Mouse (Mus musculus) thymus, adult 2 months (tissue): ENCODE measurements around the gene Sfswap. TPM values are rescaled to one million over a fixed set of nuclear protein-coding genes. Genes with fewer than 3 reads are reported as not detected.

Source experiments
- DNase-seq: peaks from one replicate; pipeline ENCODE4 v3.0.0; 2021
- H3K27ac ChIP-seq: fragments of 200-500 bp; 2 replicates; pipeline ENCODE4 v1.5.1; 2012; ENCODE audit warnings: low read length, control low read depth; ENCODE audit not compliant: control insufficient read depth, insufficient read depth
- H3K27me3 ChIP-seq: fragments of 200-500 bp; 2 replicates; pipeline ENCODE4 v1.6.1; 2012; ENCODE audit warnings: mild to moderate bottlenecking, low read length, moderate library complexity, mixed read lengths; ENCODE audit not compliant: control insufficient read depth, insufficient read depth
- H3K36me3 ChIP-seq: fragments of 200-500 bp; 2 replicates; pipeline ENCODE4 v1.6.1; 2012; ENCODE audit warnings: mild to moderate bottlenecking, low read length, moderate library complexity; ENCODE audit not compliant: control insufficient read depth, insufficient read depth
- H3K4me1 ChIP-seq: fragments of 200-500 bp; replicated peaks from 2 replicates; pipeline ENCODE4 v1.6.1; 2012; ENCODE audit warnings: low read length; ENCODE audit not compliant: control insufficient read depth, insufficient read depth
- H3K4me3 ChIP-seq: fragments of 200-500 bp; 2 replicates; pipeline ENCODE4 v1.5.1; 2012; ENCODE audit warnings: mild to moderate bottlenecking, low read length, control low read depth, moderate library complexity; ENCODE audit not compliant: control insufficient read depth, insufficient read depth
- CTCF ChIP-seq: fragments of 200-500 bp; IDR thresholded peaks from 2 replicates; pipeline ENCODE4 v1.5.1; 2012; ENCODE audit warnings: mild to moderate bottlenecking, control low read depth, low read length, moderate library complexity, borderline replicate concordance; ENCODE audit not compliant: control insufficient read depth, poor library complexity, insufficient read depth; ENCODE audit errors: extremely low read depth
- POLR2A ChIP-seq: fragments of 200-500 bp; IDR thresholded peaks from 2 replicates; pipeline ENCODE4 v1.6.1; 2012; ENCODE audit warnings: mild to moderate bottlenecking, low read length, control low read depth, moderate library complexity; ENCODE audit not compliant: control insufficient read depth, poor library complexity, insufficient read depth; ENCODE audit errors: extremely low read depth
- WGBS: fragments of 180-500 bp; shearing (Covaris S2); methylation state at CpG from one replicate; pipeline ENCODE4 v1.1.7; 2018; 5-methylcytosine and 5-hydroxymethylcytosine counted together
- polyA plus RNA-seq: library from polyadenylated mRNA; depleted of rRNA; stranded (reverse); fragments of >200 nt; gene quantifications from 2 replicates; pipeline ENCODE4 v1.2.3, GENCODE M21; 2012

The Sfswap gene
- polyA plus RNA-seq, 1 experiment, result 160 TPM

DNA sequence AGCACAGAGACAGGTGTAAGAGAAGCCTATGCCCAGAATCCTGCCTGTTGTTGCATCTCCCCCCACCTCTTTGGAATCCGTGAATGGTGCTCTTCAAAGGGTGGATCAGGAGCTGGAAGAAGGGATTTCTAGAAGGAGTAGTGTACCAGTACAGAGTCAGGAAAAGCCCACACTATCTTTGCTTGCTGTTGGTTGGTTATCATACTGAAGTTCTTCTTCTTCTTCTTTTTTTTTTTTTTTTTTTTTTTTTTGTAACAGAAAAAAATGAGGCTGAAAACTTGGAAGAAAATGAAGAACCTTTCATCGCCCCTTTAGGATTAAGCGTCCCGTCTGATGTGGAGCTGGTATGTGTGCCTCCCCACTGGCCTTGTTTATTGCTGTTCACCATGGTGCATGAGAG is 5.9 kb downstream of the Sfswap start:
- peaks cover 58% of the 10 kb centered on the region for H3K36me3 ChIP-seq
- DNase-seq, result no peak
- H3K4me1 ChIP-seq, result peaks cover 8% of the 10 kb centered on the region
- no peak overlapping the region for H3K4me3 ChIP-seq
- 98% methylated on average over 4 of the region's 4 CpGs for WGBS
- H3K27me3 ChIP-seq, result no peaks in the 10 kb centered on the region
- no peak overlapping the region for H3K27ac ChIP-seq
- TF ChIP-seq POLR2A (no peak), CTCF (no peak)

DNA sequence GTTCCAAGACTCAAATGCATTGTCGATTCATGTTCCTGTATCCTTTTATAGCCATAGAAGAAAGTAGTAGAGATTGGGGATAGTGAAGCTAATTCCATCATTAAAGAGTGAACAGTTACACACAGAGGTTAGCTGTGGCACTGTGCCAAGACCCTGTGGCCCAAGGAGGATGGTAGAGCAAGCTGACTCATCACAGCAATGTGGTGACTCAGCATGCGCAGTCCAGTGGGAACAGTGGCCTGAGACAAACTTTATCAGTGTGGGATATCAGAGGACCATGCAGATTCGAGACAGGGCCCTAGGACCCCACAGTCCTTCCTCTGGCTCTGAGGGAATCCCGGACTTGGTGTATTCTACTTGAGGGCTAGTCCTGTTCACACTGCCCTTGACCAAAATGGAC is 17.2 kb downstream of the Sfswap start:
- no peaks in the 10 kb centered on the region for H3K27me3 ChIP-seq
- no peak for DNase-seq
- no peak overlapping the region for H3K4me3 ChIP-seq
- 78% methylated on average over 4 of the region's 4 CpGs for WGBS
- TF ChIP-seq CTCF (no peak), POLR2A (no peak)
- H3K27ac ChIP-seq, result no peak overlapping the region
- peaks cover 67% of the 10 kb centered on the region for H3K36me3 ChIP-seq
- H3K4me1 ChIP-seq, result no peaks in the 10 kb centered on the region

DNA sequence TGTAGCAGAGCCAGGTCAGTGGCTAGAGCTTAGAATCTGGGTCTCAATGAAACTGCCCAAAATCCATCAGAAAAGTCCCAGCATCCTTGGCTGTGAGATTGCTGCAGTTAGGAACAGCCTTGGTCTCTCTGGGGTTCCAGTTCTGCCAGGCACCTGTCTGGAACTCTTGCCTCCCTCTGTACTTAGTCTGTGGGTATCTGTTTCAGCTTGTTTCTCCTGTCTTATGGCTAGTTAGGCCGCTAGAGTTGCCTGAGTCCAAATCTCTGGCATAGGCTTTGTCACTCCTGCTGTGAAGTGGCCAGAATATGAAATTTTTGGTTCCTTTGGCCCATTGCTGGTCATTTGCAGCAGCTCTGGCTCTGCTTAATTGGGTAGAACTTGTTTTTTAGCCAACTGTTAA is 17.8 kb downstream of the Sfswap start:
- Histone ChIP-seq H3K27me3 (no peaks in the 10 kb centered on the region), H3K27ac (no peak overlapping the region), H3K4me3 (no peak overlapping the region), H3K36me3 (peaks cover 60% of the 10 kb centered on the region), H3K4me1 (no peaks in the 10 kb centered on the region)
- no peak for DNase-seq
- TF ChIP-seq CTCF (no peak), POLR2A (no peak)
- WGBS, result 96% methylated on average over 1 of the region's 1 CpGs

DNA sequence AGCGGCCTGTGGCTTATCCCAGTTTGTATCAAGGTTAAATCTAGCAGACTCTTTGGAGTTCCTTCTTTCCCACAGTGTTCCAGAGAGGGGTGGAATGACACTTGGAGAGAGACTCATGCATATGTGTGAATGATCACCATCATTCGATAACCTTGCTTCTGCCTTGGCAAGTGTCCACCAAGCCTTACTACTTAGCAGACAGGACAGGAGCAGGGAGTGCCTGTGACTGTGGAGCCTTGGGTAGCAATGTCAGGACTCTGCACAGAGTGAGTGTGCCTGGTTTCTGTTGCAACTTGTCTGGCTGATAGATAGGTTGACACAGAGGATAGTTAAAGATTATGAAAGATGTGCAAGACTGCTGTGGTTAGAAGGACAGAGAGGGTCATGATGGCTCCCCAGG is 18.6 kb downstream of the Sfswap start:
- TF ChIP-seq POLR2A (no peak), CTCF (no peak)
- DNase-seq, result no peak
- no peaks in the 10 kb centered on the region for H3K4me1 ChIP-seq
- H3K27me3 ChIP-seq, result no peaks in the 10 kb centered on the region
- H3K36me3 ChIP-seq, result peaks cover 52% of the 10 kb centered on the region
- H3K4me3 ChIP-seq, result no peak overlapping the region
- H3K27ac ChIP-seq, result no peak overlapping the region
- WGBS, result 94% methylated on average over 2 of the region's 2 CpGs

DNA sequence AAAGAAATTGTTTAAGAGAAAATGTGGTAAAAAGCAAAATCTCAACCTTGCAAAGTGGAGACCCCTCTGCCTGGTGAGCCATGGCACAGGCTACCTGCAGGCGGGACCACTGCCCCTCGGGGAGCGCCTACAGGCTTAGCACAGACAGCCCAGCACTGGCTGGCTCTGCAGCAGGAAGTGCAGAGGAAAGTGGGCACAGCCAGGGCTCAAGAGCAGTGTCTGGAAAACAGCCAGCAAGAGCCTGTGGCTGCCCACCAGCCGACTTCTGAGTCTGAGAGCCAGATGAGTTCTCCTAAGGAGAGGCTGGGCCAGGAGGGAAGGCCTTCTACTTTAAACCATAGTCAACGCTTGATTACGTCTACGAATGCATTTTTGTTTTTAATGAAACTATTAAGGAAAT is 20.5 kb downstream of the Sfswap start:
- Histone ChIP-seq H3K4me3 (no peak overlapping the region), H3K27ac (no peak overlapping the region), H3K36me3 (peaks cover 38% of the 10 kb centered on the region), H3K4me1 (no peaks in the 10 kb centered on the region), H3K27me3 (no peaks in the 10 kb centered on the region)
- DNase-seq, result no peak
- TF ChIP-seq POLR2A (no peak), CTCF (no peak)
- 93% methylated on average over 7 of the region's 7 CpGs for WGBS

DNA sequence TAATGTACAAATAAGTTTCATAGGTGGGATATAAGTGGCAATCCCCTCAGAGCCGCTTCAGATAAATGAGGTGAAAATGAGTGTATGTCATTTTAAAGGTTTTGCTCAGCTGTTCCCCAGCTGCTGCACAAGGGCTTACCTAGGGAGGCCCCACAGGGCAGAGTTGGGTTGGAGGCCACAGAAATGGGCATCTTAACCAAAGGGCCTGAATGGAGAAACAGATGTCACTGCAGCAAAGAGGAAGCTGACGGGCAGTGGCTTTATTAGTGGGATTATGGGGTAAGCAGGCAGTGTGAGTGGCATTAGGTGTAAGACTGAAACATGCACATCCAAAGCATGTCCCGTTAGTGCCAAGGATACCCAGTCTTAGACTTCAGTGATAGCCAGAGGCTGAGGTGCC is 20.9 kb downstream of the Sfswap start:
- no peak overlapping the region for H3K27ac ChIP-seq
- no peak overlapping the region for H3K4me3 ChIP-seq
- H3K4me1 ChIP-seq, result no peaks in the 10 kb centered on the region
- TF ChIP-seq CTCF (no peak), POLR2A (no peak)
- H3K36me3 ChIP-seq, result peaks cover 37% of the 10 kb centered on the region
- 93% methylated on average over 3 of the region's 3 CpGs for WGBS
- no peak for DNase-seq
- no peaks in the 10 kb centered on the region for H3K27me3 ChIP-seq

DNA sequence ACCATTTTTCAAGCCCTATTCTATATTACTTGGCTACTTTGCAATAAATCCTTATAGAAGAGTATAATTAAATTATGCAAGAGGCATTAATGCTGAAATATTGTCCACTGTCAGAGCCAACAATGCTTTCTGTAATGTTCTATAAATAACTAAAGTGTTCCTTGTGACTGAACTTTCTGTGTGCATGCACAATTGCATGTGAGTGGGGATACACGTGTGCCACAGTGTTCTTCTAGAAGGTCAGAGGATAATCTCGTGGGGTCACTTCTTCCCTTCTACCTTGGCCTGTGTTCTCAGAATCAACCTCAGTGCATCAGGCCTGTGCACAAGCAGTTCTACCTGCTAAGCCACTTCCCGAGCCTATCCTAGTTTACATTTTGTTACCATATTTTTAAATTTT is 22.1 kb downstream of the Sfswap start:
- H3K36me3 ChIP-seq, result peaks cover 33% of the 10 kb centered on the region
- H3K27ac ChIP-seq, result no peak overlapping the region
- DNase-seq, result no peak
- TF ChIP-seq CTCF (no peak), POLR2A (no peak)
- no peak overlapping the region for H3K4me3 ChIP-seq
- WGBS, result 97% methylated on average over 3 of the region's 3 CpGs
- H3K4me1 ChIP-seq, result no peaks in the 10 kb centered on the region
- no peaks in the 10 kb centered on the region for H3K27me3 ChIP-seq
